Mouse (Mus musculus) kidney, embryonic 16.5 days (tissue): ENCODE results near the gene Rfx4. TPM values are rescaled to one million over a fixed set of nuclear protein-coding genes. Genes with fewer than 3 reads are reported as not detected.

Experiments
- ATAC-seq: fragments of 200-750 bp; cut with Nextera tagmentation; 2 replicates; pipeline ENCODE4 v1.8.0; 2017; ENCODE audit warnings: moderate TSS enrichment; ENCODE audit not compliant: low FRiP score, low TSS enrichment
- H3K27ac ChIP-seq: fragments of 300-500 bp; sonication (generic); 2 replicates; pipeline ENCODE4 v1.5.1; 2014; ENCODE audit warnings: low read length
- H3K27me3 ChIP-seq: fragments of 300-500 bp; sonication (generic); 2 replicates; pipeline ENCODE4 v1.6.1; 2014; ENCODE audit warnings: low read length, control low read depth, mixed read lengths; ENCODE audit not compliant: insufficient read depth
- H3K36me3 ChIP-seq: fragments of 300-500 bp; sonication (generic); 2 replicates; pipeline ENCODE4 v1.6.1; 2014; ENCODE audit warnings: low read length, control low read depth, mixed read lengths; ENCODE audit not compliant: insufficient read depth
- H3K4me1 ChIP-seq: fragments of 300-500 bp; sonication (generic); 2 replicates; pipeline ENCODE4 v1.6.1; 2014; ENCODE audit warnings: low read length, control low read depth, mixed read lengths; ENCODE audit not compliant: insufficient read depth
- H3K4me2 ChIP-seq: fragments of 300-500 bp; sonication (generic); replicated peaks from 2 replicates; pipeline ENCODE4 v1.6.1; 2014; ENCODE audit warnings: low read depth, low read length
- H3K4me3 ChIP-seq: fragments of 300-500 bp; sonication (generic); 2 replicates; pipeline ENCODE4 v1.5.1; 2014; ENCODE audit warnings: mild to moderate bottlenecking, low read length
- H3K9ac ChIP-seq: fragments of 300-500 bp; sonication (generic); replicated peaks from 2 replicates; pipeline ENCODE4 v1.6.1; 2014; ENCODE audit warnings: low read length
- H3K9me3 ChIP-seq: fragments of 300-500 bp; sonication (generic); 2 replicates; pipeline ENCODE4 v1.6.1; 2016; ENCODE audit warnings: low read length, control low read depth
- WGBS: fragments of 180-500 bp; shearing (Covaris S2); extraction: QIAGEN DNeasy Blood & Tissue Kit; methylation state at CpG from one replicate; pipeline ENCODE4 v1.1.7; 2014; 5-methylcytosine and 5-hydroxymethylcytosine counted together
- polyA plus RNA-seq: library from polyadenylated mRNA; unstranded; fragments of >200 nt; fragmentation: Nextera tagmentation; extraction: Ambion mirVana; gene quantifications from 2 replicates; pipeline ENCODE4 v1.2.1, GENCODE M21; 2015

Gene Rfx4
- polyA plus RNA-seq, 1 experiment from 2014 or later, result 0.20 TPM

DNA sequence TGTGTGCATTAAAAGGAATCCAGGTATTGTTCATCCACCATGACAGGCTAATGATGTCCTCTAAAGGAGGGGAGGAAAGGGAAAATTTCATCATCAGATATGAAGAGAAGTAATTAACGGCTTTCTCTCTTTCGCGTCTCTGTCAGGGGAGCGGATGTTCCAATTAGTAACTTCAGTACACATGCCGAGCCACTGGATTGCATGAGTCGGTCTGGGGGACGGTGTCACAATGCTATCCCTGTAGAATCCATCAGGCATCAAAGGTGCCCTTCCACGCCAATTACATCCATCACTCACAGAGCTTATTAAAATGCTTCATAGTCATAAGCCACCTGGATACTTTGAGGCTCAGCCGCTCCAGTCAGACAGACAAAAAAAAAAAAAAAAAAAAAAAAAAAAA lies 51.3 kb downstream of the Rfx4 start:
- Histone ChIP-seq H3K4me3 (no peak overlapping the region), H3K27ac (no peak overlapping the region), H3K9ac (no peak overlapping the region), H3K4me2 (no peak overlapping the region), H3K4me1 (no peaks in the 10 kb centered on the region), H3K27me3 (no peaks in the 10 kb centered on the region), H3K36me3 (no peaks in the 10 kb centered on the region), H3K9me3 (no peaks in the 10 kb centered on the region)
- no peak for ATAC-seq
- WGBS, result 88% methylated on average over 9 of the region's 9 CpGs

DNA sequence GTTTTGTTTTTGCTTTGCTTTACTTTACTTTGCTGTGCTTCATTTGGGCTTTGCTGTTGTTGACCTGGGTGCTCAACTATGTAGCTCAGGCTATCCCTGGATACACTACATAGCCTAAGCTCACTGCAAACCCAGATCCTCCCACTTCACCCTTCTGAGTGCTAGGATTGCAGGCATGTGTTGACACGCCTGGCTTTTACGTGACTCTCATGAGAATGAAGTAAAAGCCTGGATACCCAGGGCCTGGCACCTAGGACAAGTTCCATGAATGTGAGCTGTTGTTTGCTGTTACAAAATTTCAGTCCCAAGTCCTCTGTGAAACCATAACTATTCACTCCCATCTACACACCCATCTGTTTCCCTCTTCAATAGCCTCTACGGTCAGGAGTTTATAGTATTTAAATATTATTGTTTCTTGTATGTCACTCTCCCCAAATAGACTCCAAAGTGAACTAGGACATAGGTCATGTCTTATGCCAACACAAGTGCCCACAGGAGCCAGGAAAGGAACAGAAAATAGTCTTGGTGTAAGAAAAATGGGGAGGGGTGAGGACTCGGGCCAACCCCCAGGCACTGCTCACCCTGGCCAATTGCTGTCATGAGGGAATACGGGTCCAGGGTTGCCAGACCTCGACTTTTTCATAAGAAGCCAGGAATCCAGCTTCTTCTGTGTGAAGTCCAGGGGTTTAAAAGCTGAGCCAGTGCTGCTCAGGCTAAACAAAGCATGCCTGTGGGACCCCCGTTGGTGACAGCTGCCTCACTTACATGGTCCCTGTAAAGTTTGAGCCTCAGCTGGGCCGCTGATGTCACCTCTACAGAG lies 54.4 kb downstream of the Rfx4 start:
- no peaks in the 10 kb centered on the region for H3K9me3 ChIP-seq
- no peaks in the 10 kb centered on the region for H3K36me3 ChIP-seq
- H3K4me3 ChIP-seq, result no peak overlapping the region
- H3K9ac ChIP-seq, result no peak overlapping the region
- 77% methylated on average over 8 of the region's 8 CpGs for WGBS
- H3K27ac ChIP-seq, result no peak overlapping the region
- no peaks in the 10 kb centered on the region for H3K27me3 ChIP-seq
- H3K4me2 ChIP-seq, result no peak overlapping the region
- no peak for ATAC-seq
- H3K4me1 ChIP-seq, result no peaks in the 10 kb centered on the region

DNA sequence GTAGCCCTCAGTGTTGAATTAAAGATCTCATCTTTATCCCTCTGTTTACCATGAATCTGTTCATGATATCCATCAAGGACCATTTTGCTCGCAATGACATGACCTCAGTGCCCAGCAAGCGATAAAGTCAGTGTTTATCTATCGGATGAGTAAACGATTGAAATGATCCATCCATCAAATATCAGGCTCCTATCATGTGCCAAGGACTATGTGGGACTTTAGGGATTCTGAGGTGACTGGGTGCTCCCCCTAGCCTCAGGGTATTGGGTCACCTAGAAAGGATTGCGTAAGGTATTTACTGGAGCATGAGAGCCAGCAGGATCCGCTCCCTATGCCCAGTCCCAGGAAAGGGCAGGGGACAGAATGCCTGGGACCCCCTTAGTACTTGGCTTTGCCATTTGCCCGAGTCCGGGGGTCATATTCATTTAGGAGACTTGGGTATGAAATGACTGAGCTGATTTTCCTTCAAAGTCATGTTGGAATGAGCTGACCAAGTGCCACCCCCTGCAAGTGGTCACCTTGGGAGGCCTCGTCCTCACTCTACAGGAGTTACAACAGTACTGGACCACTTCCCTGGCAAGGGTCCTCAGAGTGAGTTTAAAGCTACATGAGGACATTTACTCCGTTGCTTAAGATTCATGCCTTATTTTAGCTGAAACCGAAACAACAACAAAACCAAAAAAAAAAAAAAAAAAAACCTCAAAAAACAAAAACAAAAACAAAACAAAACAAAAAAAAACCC lies 55.5 kb downstream of the Rfx4 start:
- Histone ChIP-seq H3K4me3 (no peak overlapping the region), H3K4me1 (no peaks in the 10 kb centered on the region), H3K9ac (no peak overlapping the region), H3K27ac (no peak overlapping the region), H3K9me3 (no peaks in the 10 kb centered on the region), H3K36me3 (no peaks in the 10 kb centered on the region), H3K4me2 (no peak overlapping the region), H3K27me3 (no peaks in the 10 kb centered on the region)
- 89% methylated on average over 11 of the region's 11 CpGs for WGBS
- no peak for ATAC-seq

DNA sequence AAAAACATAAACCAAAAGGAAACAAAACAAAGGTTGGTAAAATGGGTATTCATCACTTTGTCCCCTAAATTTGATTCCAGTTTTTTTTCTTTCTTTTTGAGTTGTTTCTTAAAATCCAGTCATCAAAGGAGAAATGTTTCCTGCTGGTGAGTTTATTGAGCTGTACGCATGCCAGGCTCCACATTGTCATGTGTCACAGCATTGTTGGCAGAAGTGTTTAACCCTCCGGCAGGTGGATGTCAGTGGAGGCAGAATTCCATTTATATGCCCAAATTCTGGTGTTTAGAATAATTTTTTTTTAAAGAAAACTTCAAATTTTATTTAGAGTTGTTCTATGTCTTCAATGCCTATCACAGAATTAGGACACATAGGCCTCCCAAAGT lies 56.0 kb downstream of the Rfx4 start:
- Histone ChIP-seq H3K4me3 (no peak overlapping the region), H3K36me3 (no peaks in the 10 kb centered on the region), H3K9ac (no peak overlapping the region), H3K27me3 (no peaks in the 10 kb centered on the region), H3K4me1 (no peaks in the 10 kb centered on the region), H3K4me2 (no peak overlapping the region), H3K9me3 (no peaks in the 10 kb centered on the region), H3K27ac (no peak overlapping the region)
- no peak for ATAC-seq
- WGBS, result 83% methylated on average over 2 of the region's 2 CpGs

DNA sequence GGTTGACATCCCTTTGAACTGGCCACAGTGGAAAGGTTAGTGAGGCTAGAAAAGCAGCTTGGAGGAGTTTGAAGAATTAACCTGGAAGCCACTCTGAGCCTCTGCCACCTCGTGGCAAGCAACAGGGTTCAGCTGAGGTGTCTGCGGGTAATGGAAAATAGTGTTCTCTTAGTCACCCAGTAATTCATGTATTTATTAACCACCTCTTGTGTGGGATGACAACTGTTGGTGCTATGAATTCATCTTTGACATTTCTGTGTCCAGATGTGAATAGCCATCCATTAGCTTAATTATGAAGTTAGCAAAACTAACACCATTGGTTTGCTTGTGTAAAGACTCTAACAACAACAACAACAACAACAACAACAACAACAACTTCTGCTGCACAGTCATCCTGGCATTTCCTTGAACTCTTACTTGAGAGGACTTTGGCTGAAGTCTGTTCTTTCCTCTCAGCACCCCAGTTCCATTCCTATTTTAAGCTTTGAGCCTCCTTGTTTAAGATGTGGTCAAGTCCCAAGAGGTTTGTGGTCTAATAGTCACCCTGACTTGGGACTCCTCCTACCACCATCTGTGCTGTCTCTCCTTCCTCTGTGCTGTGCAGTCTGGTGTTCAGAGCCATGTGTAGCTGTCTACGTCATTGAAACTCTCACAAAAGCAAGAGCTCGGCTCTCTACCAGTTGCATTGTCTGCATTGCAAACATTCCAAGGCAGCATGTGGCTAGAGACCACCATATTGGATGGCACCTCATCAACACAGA lies 60.0 kb downstream of the Rfx4 start:
- no peak overlapping the region for H3K9ac ChIP-seq
- ATAC-seq, result no peak
- WGBS, result 74% methylated on average over 4 of the region's 4 CpGs

DNA sequence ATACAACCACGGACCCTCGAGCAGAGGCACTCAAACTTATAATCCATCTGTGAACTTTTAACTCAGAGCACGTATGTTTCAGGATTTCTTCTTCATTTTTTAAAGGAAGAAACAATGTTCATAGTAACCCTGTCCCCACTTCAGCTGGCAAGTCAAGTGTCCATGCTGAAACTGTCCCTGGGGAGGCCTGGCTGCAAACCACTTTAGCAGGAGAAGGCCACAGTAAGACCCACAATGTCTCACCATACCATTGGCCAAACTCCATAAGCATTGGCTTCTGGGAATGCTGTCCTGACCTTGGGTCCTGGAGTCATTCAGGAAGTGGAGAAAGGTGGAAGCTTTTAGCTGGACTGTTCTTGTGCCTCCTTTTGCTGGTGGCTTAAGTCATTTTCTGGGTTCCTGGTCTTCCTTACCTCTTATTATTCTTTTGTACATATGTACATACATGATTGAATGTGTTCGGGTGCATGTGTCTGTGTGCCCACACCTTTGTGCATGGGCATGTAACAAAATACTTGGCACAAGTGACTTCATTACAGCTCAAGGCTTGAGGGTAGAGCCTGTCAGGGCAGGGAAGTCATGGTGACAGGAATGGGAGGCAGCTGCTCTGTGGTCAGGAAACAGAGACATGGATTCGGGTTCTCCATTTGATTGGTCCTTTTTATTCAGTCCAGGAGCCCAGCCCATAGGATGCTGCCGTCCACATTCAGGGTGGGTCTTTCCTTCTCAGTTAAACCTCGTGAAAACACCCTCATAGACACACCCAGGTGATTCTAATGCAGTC lies 61.4 kb downstream of the Rfx4 start:
- Histone ChIP-seq H3K9me3 (no peaks in the 10 kb centered on the region), H3K4me1 (no peaks in the 10 kb centered on the region), H3K4me2 (no peak overlapping the region), H3K4me3 (no peak overlapping the region), H3K9ac (no peak overlapping the region), H3K36me3 (no peaks in the 10 kb centered on the region), H3K27ac (no peak overlapping the region), H3K27me3 (no peaks in the 10 kb centered on the region)
- 85% methylated on average over 7 of the region's 7 CpGs for WGBS
- no peak for ATAC-seq

More for the DNA sequence above, 60.0 kb downstream of the Rfx4 start:
- Histone ChIP-seq H3K9me3 (no peaks in the 10 kb centered on the region), H3K27ac (no peak overlapping the region), H3K4me3 (no peak overlapping the region), H3K36me3 (no peaks in the 10 kb centered on the region), H3K27me3 (no peaks in the 10 kb centered on the region), H3K4me2 (no peak overlapping the region), H3K4me1 (no peaks in the 10 kb centered on the region)

DNA sequence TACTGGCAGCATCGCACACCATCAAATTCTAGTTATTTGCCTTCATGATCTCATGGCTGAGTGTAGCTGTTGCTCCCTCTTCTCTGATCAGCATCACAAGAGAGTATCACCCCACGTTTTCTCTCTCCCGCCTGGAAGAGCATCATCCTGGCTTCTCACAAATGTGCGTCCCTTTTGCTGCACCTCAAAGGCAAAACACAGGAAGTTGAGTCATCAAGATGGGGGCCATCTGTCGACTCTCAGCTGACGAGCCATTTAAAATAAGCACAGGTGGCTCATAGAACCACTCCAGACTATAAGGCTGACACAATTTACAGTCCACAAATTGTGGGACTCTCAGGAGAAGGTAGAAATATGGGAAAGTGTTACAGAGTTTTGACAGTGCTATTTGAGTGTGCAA lies 63.8 kb downstream of the Rfx4 start:
- H3K36me3 ChIP-seq, result no peaks in the 10 kb centered on the region
- no peak overlapping the region for H3K27ac ChIP-seq
- 29% methylated on average over 6 of the region's 6 CpGs for WGBS
- no peak for ATAC-seq
- peaks cover 5% of the 10 kb centered on the region; the same call in 1 of the 2 replicates for H3K4me1 ChIP-seq
- no peaks in the 10 kb centered on the region for H3K9me3 ChIP-seq
- H3K4me3 ChIP-seq, result no peak overlapping the region
- no peak overlapping the region for H3K9ac ChIP-seq
- H3K27me3 ChIP-seq, result no peaks in the 10 kb centered on the region
- H3K4me2 ChIP-seq, result no peak overlapping the region

DNA sequence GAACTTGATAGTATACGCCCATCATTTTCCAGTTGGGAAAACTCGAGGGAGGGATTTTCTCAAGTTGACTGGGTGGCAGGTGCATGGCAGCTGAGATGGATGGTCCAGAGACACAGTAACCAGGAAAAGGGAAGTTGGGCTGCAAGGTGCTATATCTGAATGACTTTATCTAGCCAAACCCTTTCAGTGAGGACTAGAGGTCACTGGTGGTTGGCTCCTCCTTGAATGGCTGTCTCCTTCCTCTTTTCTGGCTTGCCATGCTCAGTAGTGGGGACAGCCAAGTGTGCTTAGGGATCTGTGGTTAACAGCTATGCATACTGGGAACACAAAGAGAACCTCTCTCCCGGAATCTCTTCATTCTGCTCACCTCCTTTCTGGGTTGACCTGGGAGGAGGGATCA lies 64.4 kb downstream of the Rfx4 start:
- Histone ChIP-seq H3K9me3 (no peaks in the 10 kb centered on the region), H3K27me3 (no peaks in the 10 kb centered on the region), H3K27ac (no peak overlapping the region), H3K4me2 (no peak overlapping the region), H3K36me3 (no peaks in the 10 kb centered on the region), H3K4me3 (no peak overlapping the region), H3K4me1 (peaks cover 5% of the 10 kb centered on the region; the same call in 1 of the 2 replicates), H3K9ac (no peak overlapping the region)
- 59% methylated on average over 3 of the region's 3 CpGs for WGBS
- ATAC-seq, result no peak

DNA sequence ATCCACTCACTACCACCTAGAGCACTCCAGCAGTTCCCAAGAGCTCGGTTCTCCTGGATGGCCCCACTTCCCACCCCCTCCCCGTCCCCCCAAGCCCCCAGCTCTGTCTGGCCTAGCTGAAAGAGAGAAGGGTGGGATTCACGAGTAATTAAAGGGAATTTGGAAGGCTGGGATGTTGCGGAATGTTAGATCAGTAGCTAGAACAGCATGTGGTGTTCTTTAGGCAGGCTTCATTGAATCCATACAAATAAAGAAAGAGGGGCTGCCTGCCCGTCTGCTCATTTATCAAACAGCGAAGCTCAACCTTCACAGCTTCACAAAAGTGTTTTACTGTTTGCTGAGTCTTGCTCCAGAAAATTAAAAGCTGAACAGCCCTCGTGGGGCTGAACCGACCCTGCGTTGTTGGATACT lies 66.9 kb downstream of the Rfx4 start:
- no peak overlapping the region for H3K4me2 ChIP-seq
- ATAC-seq, result no peak
- H3K4me3 ChIP-seq, result no peak overlapping the region
- H3K36me3 ChIP-seq, result no peaks in the 10 kb centered on the region
- no peaks in the 10 kb centered on the region for H3K9me3 ChIP-seq
- no peak overlapping the region for H3K27ac ChIP-seq
- no peaks in the 10 kb centered on the region for H3K27me3 ChIP-seq
- WGBS, result 41% methylated on average over 9 of the region's 9 CpGs
- H3K9ac ChIP-seq, result no peak overlapping the region
- H3K4me1 ChIP-seq, result peaks cover 5% of the 10 kb centered on the region; the same call in 1 of the 2 replicates
